Mouse (Mus musculus): ENCODE measurements around the gene Prrg2. TPM values are rescaled to one million over a fixed set of nuclear protein-coding genes. Genes with fewer than 3 reads are reported as not detected.
A peak's percentile ranks its signal among the peaks of the same experiment; 100 is the strongest.

Prrg2 gene
- polyA plus RNA-seq, 1 experiment from 2014 or later: 20.4 TPM

DNA sequence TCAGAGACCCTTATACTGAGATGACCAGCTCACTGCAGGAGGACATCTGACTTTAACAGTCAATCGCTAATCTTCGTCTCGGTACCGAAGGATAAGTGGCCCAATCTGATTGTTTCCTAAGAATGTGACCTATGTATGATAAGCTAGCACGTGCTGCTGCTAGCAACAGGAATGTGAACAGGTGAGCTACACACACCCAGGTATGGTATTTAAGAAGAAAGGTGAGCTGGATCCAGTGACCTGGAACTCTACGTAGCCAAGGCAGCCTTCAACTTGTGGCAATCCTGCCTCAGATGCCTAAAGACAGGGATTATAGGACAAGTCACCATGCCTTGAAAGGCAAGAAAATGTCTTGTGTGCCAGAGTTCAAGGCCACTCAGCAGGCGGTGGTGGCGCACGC, 24.1 kb downstream of the Prrg2 start:
- ATAC-seq: no peak
- Histone ChIP-seq H3K4me3 (ENCODE audit: low read depth, low read length) (no peak overlapping the region), H3K4me1 (ENCODE audit: insufficient read depth) (no peaks in the 10 kb centered on the region), H3K9me3 (ENCODE audit: low read length) (no peaks in the 10 kb centered on the region), H3K27ac (ENCODE audit: low read depth) (no peak overlapping the region), H3K36me3 (replicated peaks; ENCODE audit: insufficient read depth, low read length) (peaks cover 68% of the 10 kb centered on the region), H3K9ac (replicated peaks) (no peak overlapping the region), H3K4me2 (ENCODE audit: low read depth, low read length) (no peak overlapping the region), H3K27me3 (ENCODE audit: insufficient read depth, low read length) (no peaks in the 10 kb centered on the region)
- WGBS (ENCODE audit: insufficient replicate concordance): 89% methylated on average over 9 of the region's 9 CpGs
- TF ChIP-seq EP300 (IDR thresholded peaks at IDR 0.05; ENCODE audit: low read depth) (no peak), CTCF (IDR thresholded peaks at IDR 0.05; ENCODE audit: low read depth) (no peak)
- DNase-seq: no peak

DNA sequence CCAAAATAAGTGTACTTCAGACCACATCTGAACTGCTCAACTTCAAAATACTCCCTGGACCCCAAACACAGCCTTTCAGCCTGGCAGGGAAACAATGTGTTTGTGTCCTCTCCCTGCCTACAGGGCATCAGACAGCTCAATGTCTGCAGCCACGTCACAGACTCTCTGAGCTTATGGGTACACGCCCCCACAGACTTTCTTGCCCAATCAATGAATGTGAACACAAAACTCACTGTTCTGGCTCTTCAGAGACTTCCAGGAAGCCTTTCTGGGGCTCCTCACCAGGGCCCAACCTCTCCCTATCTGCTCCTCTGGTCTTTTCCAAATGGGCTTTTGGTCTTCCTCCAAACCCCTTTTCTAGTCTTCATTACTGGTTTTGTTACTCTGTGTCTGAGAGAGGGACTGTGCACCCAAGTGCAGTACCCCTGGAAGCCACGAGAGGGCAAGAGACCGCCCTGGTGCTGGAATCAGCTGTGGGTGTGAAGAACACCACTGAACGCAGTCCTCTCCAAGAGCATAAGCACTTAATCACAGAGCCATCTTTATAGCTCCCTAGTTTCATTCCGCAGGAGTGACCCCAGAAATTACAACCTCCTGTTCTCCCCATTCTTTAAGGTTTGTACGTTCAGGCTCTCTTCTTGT, 24.6 kb downstream of the Prrg2 start:
- no peaks in the 10 kb centered on the region for H3K27me3 ChIP-seq (ENCODE audit: insufficient read depth, low read length)
- no peak overlapping the region for H3K4me3 ChIP-seq (ENCODE audit: low read depth, low read length)
- 57% methylated on average over 7 of the region's 7 CpGs for WGBS (ENCODE audit: insufficient replicate concordance)
- peaks cover 67% of the 10 kb centered on the region for H3K36me3 ChIP-seq (replicated peaks; ENCODE audit: insufficient read depth, low read length)
- no peak overlapping the region for H3K4me2 ChIP-seq (ENCODE audit: low read depth, low read length)
- peak; percentile 79 for DNase-seq
- ATAC-seq: peak; percentile 81
- peak; percentile 89 for TF ChIP-seq CTCF (IDR thresholded peaks at IDR 0.05; ENCODE audit: low read depth)
- no peak for TF ChIP-seq EP300 (IDR thresholded peaks at IDR 0.05; ENCODE audit: low read depth)
- no peak overlapping the region for H3K27ac ChIP-seq (ENCODE audit: low read depth)
- no peak overlapping the region for H3K9ac ChIP-seq (replicated peaks)
- no peaks in the 10 kb centered on the region for H3K4me1 ChIP-seq (ENCODE audit: insufficient read depth)
- H3K9me3 ChIP-seq (ENCODE audit: low read length): no peaks in the 10 kb centered on the region

DNA sequence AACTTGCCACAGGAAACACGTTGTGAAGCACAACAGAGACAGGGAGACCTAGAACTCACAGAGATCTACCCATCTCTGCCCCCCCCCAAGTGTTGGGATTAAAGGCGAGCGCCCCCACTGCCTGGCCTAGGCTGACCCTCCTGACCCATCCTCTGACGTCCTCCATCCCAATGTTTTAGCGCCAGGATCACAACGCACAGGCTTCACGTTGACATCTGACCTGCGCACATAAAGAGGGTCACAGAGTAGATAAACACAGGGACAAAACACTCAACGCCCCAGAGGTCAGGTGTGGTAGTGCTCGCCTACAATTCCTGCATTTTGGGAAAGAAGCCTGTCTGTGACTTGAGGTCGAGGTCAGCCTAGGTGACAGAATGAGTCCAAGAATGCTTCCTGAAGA, 25.8 kb downstream of the Prrg2 start:
- no peak for ATAC-seq
- Histone ChIP-seq H3K9ac (replicated peaks) (no peak overlapping the region), H3K36me3 (replicated peaks; ENCODE audit: insufficient read depth, low read length) (peaks cover 63% of the 10 kb centered on the region), H3K9me3 (ENCODE audit: low read length) (no peaks in the 10 kb centered on the region), H3K27ac (ENCODE audit: low read depth) (no peak overlapping the region), H3K4me3 (ENCODE audit: low read depth, low read length) (no peak overlapping the region), H3K27me3 (ENCODE audit: insufficient read depth, low read length) (no peaks in the 10 kb centered on the region), H3K4me1 (ENCODE audit: insufficient read depth) (no peaks in the 10 kb centered on the region), H3K4me2 (ENCODE audit: low read depth, low read length) (no peak overlapping the region)
- TF ChIP-seq CTCF (IDR thresholded peaks at IDR 0.05; ENCODE audit: low read depth): no peak
- TF ChIP-seq EP300 (IDR thresholded peaks at IDR 0.05; ENCODE audit: low read depth): no peak
- DNase-seq: no peak
- 80% methylated on average over 11 of the region's 11 CpGs for whole genome bisulfite sequencing (ENCODE audit: insufficient replicate concordance)

DNA sequence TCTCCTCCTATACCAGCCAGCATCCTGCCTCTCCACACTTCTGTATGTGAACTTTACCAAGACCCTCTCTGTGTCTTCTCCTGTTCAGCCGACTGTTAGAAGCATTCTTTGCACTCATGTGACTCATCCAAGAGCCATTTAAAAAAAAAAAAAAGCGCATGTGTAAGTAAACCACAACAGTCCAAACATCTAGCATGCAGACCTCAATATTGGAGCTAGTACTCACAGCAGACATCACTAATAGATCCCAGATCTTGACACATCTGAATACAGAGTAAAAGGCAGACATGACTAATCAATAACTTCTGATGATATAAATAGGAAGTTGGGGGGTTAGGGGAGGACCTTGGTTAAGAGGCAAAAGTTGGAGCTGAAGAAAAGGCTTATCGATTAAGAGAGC, 26.8 kb downstream of the Prrg2 start:
- Histone ChIP-seq H3K36me3 (replicated peaks; ENCODE audit: insufficient read depth, low read length) (peaks cover 60% of the 10 kb centered on the region), H3K27ac (ENCODE audit: low read depth) (no peak overlapping the region), H3K4me3 (ENCODE audit: low read depth, low read length) (no peak overlapping the region), H3K9me3 (ENCODE audit: low read length) (no peaks in the 10 kb centered on the region), H3K27me3 (ENCODE audit: insufficient read depth, low read length) (no peaks in the 10 kb centered on the region), H3K4me1 (ENCODE audit: insufficient read depth) (no peaks in the 10 kb centered on the region), H3K4me2 (ENCODE audit: low read depth, low read length) (no peak overlapping the region), H3K9ac (replicated peaks) (no peak overlapping the region)
- DNase-seq: no peak
- TF ChIP-seq EP300 (IDR thresholded peaks at IDR 0.05; ENCODE audit: low read depth): no peak
- no peak for TF ChIP-seq CTCF (IDR thresholded peaks at IDR 0.05; ENCODE audit: low read depth)
- no peak for ATAC-seq
- WGBS (ENCODE audit: insufficient replicate concordance): 86% methylated on average over 3 of the region's 3 CpGs

DNA sequence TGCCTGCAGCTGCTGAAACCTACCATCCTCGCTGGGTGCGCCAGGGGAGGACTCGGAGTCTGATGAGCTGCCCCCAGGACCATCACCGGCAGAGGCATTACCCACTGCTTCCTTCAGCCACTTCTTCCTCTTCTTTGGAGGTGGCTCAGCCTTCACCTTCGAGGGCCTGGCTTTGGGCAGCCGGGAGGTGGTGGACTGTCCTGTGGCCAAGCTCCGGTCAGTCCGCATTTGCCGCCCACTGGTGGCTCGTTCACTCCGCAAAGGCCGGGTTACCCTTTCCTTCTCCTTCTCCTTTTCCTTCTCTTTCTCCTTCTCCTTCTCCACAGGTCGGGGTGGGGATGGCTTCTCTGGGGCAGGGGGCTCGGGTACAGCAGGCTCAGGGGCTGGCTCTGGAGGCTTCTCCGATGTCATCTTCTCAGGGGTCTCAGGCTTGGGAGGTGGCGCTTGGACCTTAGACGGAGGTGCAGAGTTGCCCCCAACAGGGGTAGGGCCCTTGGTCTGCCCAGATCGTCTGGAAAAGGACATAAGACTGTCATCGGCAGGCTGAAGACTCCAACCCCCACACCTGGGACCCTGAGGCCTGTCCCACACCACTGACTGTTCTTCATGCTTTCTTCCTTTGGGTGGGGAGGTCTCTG, 28.6 kb downstream of the Prrg2 start:
- DNase-seq (no peak), ATAC-seq (no peak)
- no peak overlapping the region for H3K4me2 ChIP-seq (ENCODE audit: low read depth, low read length)
- H3K27ac ChIP-seq (ENCODE audit: low read depth): no peak overlapping the region
- H3K4me1 ChIP-seq (ENCODE audit: insufficient read depth): no peaks in the 10 kb centered on the region
- H3K9me3 ChIP-seq (ENCODE audit: low read length): no peaks in the 10 kb centered on the region
- peaks cover 66% of the 10 kb centered on the region for H3K36me3 ChIP-seq (replicated peaks; ENCODE audit: insufficient read depth, low read length)
- WGBS (ENCODE audit: insufficient replicate concordance): 90% methylated on average over 19 of the region's 19 CpGs
- TF ChIP-seq CTCF (IDR thresholded peaks at IDR 0.05; ENCODE audit: low read depth) (no peak), EP300 (IDR thresholded peaks at IDR 0.05; ENCODE audit: low read depth) (no peak)
- no peaks in the 10 kb centered on the region for H3K27me3 ChIP-seq (ENCODE audit: insufficient read depth, low read length)
- no peak overlapping the region for H3K9ac ChIP-seq (replicated peaks)
- H3K4me3 ChIP-seq (ENCODE audit: low read depth, low read length): no peak overlapping the region

DNA sequence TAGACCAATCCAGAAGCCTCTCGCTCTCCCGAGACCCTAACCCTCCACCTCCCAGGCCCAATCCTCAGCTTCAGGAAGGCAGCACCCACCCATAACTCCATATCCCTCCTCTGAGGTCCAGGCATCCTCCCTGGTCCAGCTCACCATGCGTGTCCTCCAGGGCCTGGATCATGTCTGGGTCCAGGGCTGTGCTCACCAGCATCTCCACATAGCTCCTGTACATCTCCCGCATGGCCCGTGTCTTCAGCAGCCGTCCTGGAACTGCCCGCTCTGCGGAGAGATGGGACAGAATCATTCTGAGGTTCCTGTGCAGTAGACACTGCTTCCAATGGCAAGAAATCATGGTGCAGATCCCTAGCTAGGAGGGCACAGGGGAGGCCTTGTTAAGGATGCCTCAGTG, 31.6 kb downstream of the Prrg2 start:
- DNase-seq: no peak
- 93% methylated on average over 8 of the region's 8 CpGs for WGBS (ENCODE audit: insufficient replicate concordance)
- Histone ChIP-seq H3K4me1 (ENCODE audit: insufficient read depth) (peaks cover under 1% of the 10 kb centered on the region; the same call in 1 of the 2 replicates), H3K4me3 (ENCODE audit: low read depth, low read length) (no peak overlapping the region), H3K9ac (replicated peaks) (no peak overlapping the region), H3K9me3 (ENCODE audit: low read length) (no peaks in the 10 kb centered on the region), H3K27me3 (ENCODE audit: insufficient read depth, low read length) (no peaks in the 10 kb centered on the region), H3K27ac (ENCODE audit: low read depth) (no peak overlapping the region), H3K4me2 (ENCODE audit: low read depth, low read length) (no peak overlapping the region), H3K36me3 (replicated peaks; ENCODE audit: insufficient read depth, low read length) (peaks cover 67% of the 10 kb centered on the region)
- no peak for ATAC-seq
- TF ChIP-seq EP300 (IDR thresholded peaks at IDR 0.05; ENCODE audit: low read depth): no peak
- TF ChIP-seq CTCF (IDR thresholded peaks at IDR 0.05; ENCODE audit: low read depth): no peak

Data from liver, postnatal 0 days (tissue).